Mouse (Mus musculus) testis, postnatal 10 days (tissue): ENCODE results near the gene Esm1.
"Not testable (repeated sequence)": the region's sequence is repeated elsewhere in the genome, so short reads cannot be mapped to it uniquely, and the experiment has no call there.

Experiments
- DNase-seq: peaks from one replicate; pipeline ENCODE4 v3.0.0; 2021; ENCODE audit warnings: low spot score

The Esm1 gene

DNA sequence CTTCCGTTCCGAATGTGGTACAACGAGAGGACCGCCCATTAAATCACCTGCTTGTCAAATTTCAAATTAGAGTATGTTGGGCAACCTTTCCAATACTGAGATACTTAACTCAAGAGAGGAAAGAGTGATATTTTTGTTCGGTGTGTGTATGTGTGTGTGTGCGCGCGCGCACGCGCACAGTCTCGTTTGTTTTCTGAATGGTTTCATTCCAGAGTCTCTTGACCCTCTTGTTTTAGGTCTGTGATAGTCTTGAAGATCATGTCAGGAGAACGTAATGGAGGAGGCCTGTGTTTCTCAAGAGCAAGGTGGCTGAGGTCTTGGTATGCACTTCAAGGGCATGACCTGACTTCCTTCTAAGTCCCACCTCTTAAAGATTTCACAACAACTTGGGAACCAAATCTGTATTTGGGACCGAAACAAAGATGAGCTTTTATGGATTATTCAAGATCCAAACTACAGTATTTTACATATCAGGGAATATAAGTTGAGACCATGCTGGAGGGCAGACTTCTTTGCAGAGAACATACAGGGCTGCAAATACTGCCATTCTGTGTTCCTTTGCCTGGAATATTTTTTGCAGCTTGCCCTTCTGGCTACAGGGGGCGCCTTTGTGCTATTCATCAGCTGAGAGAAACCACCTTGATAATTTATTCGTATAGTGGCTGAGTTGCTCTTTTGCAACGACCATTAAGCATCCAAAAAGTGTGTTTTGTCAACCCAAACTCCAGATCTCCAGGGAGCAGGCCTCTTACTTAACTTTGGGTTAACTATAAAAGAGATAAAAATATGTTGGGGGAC is 18.4 kb downstream of the Esm1 start:
- DNase-seq = no peak

DNA sequence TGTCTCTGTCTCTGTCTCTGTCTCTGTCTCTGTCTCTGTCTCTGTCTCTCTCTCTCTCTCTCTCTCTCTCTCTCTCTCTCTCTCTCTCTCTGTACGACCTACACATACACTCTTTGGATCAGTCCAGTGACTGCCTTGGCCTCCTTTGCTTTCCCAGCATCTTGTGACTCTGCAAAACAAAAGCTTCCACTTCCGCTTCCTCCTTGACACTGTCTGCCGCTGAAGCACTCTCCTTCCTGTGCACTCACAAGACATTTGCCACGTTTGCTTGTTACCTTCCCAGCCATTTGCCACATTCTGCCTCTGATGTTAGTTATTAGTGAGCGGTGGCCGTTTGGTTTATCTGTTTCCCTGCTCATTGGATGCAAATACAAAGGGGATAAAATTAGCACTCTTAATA is 32.7 kb downstream of the Esm1 start:
- no peak for DNase-seq

DNA sequence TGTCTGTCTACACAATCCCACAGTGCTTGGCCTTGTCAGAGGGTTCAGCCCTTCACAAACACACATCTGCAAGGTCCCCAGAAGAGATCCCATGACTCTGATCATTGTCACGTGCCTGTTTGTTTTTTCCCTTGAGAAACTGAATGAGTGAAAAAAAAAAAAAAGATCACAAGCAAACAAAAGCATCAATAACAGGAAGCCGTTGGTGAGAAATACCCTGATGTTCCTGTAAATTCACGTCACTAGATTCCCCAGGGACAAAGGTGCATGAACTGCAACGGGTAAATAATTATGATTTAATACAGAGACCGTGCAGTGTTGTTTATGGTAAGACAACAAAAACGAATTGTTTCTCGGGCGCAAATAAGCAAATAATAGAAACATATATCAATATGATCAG is 35.6 kb downstream of the Esm1 start:
- DNase-seq = no peak

DNA sequence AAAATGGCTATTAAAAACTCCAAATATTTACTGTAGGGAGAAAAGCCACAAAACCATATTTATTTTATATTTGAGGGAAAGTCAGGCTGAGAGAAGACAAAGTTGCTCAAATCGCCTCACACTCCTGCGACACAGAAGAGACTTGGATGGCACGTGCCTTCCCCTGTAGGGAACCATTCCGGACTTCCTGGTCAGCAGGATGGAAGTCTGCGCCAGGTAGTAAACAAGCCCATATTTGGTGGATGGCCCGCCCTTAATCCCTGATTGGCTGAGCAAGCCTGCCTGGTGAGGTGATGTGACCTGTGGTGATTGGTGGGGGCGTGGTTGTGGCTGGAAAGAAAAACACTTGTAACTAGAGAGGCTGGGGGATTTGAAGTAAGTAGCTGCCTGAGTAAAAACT is 43.1 kb downstream of the Esm1 start:
- not testable (repeated sequence) for DNase-seq

DNA sequence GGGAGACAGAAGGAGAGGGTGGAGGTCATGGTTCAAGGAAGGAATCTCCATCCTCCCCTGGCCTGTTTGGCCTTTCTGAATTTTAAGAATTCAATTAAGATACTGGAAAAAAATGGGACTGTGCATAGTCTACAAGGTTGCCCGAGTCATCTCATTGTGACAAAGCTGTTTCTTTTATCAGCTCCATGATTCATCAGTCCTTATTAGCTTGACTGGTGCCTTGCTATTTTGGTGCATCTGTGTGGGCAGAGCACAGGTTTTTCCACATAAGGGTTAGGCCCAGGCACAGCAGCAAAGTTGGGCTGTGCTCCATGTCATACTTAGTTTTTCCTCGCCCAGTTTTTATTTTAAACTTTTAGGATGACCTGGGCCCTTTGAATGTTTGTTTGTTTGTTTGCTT is 47.3 kb downstream of the Esm1 start:
- DNase-seq = no peak

DNA sequence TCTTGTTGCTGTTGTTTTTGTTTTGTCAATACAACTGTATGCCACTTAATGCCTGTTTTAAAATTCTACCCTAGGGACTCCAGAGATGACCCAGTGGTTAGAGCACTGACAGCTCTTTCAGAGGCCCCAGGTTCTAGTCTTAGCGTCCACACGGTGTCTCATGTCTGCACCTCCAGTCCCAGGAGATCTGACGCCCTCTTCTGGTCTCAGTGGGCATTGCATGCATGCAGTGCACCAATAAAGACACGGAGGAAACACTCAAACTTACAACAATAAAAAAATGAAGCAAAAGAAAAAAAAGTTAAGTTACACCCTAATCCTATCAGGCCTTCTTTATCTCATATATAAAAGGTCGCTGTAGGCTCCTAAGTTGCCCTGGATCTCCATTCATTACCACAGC is 47.7 kb downstream of the Esm1 start:
- DNase-seq = peak; percentile 54

DNA sequence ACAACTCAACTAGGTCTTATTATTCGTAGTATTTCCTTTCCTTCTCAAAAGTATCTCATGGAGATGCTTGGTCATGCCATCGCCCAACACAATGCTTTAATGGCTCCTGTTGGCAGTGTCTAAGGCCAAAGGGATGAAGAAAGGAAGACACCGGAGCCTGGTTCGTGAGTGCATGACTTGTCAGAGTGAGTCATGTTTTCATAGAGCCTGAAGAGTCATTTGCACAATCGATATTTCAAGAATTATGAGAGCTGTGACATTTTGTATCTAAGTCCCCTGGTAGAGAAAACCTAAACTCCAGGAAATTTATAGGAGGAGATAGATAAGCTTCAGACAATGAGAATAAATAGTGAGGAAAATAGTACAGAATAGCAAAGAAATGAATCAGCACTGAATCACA is 49.8 kb downstream of the Esm1 start:
- no peak for DNase-seq

DNA sequence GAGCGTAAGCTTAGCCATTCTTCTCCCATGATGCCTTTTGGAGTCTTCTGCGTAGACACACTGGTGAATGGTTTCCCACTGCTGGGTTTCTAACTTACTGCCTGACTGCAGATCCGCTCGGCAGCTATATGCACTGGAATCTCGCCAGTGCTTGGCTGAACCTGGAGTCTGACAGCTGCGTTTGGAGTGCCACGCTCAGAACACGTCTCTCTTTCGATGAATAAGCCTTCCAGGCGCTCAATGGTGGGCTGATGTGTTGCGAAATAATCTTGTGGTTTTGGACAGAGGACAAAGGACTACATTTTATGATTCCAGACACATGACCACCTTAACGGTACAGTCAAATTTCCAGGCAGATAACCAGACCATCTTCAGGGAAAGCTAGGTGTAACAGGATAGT is 53.4 kb downstream of the Esm1 start:
- DNase-seq = no peak

DNA sequence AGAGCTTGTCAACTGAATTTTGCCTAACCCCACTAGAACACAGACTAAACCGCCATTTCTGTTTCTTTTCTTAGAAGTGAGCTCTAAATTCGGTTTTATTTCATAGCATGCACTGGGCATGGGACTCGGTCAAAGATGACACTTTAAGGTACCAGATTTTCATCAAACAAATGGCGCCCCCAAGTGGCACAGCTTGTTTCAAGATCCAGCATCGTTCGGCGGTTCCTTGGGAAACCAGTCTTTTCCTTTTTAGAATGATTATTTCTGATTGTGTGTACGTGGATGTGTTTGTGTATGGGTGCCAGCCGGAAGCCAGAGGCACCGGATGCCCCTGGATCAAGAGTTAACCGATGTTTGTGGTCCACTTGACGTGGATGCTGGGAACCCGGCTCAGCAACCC is 55.8 kb downstream of the Esm1 start:
- peak; percentile 72 for DNase-seq

DNA sequence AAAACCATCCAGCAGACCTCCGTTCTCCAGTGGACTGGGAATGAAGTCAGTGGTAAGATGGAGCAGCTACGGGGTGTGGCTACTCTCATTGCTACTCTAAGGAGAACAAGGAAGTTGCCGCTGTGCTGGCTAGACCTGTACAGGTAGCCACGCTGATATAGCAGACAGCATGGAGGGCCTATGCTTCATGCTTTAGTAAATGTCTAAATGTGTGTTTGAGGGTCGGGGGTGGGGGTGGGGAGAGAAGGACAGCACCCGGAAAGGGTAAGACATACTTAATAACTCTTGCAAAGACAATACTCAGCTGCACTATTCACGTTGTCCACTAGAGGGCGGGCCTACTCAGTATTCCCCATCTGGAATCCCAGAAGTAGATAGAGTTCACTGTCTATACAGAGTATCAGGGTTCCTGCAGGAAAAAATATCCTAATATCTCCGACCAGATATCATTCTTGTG is 57.1 kb downstream of the Esm1 start:
- DNase-seq = peak; percentile 86

DNA sequence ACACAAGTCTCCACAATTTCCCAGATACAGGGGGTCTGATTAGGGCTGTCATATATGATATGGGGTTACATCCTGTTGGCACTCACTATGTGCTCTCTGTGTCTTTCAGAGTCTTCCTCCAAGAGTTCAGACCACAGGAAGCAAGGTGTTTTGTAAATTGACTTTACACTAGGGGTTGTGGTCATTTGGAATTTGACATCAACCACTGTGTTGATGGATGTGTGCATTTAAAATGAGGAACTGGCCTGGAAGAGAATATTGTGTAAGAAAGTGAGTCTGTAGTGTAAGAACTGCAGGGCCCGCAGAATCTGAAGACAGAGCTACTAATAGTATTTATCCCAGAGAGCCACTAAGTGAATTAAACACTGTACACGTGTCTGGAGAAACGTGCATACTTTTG is 57.7 kb downstream of the Esm1 start:
- no peak for DNase-seq
